Comparison of ENCODE assay signal across 8 mouse cellular contexts in the genomic region with DNA sequence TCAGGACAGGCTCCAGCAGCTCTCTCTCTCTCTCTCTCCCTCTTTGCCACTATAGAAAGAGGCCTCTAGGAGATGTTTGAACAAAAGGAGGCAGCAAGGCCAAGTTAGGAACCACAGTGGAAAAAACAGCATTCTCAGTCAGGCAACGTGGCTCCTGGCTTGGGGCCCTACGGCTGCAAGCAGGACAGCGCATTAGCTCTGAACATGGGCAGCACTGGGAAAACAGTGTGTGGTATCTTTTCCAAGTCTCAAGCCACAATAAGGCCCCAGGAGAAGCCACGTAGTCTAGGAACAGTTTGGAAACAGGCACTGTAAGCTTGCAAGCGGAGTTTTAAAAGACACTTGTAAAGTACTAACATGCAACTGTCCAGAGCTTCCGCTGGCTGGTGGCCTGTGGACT. TPM values are rescaled to one million over a fixed set of nuclear protein-coding genes. Genes with fewer than 3 reads are reported as not detected.
DNase-seq lines count a peak whose midpoint lies in the region; ATAC-seq and TF ChIP-seq lines count a peak whose summit lies in the region.

No protein-coding gene starts in this region.

- no peaks in the 10 kb centered on the region for H3K9me3 ChIP-seq in forebrain, embryonic 12.5 days
- no peaks in the 10 kb centered on the region for H3K9me3 ChIP-seq in hindbrain, embryonic 12.5 days (replicated peaks)
- no peaks in the 10 kb centered on the region for H3K9me3 ChIP-seq in midbrain, postnatal 0 days (ENCODE audit: low read length)

- peak overlapping the region; percentile 82 for H3K4me2 ChIP-seq in forebrain, embryonic 12.5 days
- peak overlapping the region; percentile 82 for H3K4me2 ChIP-seq in hindbrain, embryonic 12.5 days (replicated peaks)
- H3K4me2 ChIP-seq in midbrain, postnatal 0 days (ENCODE audit: low read depth, low read length, poor library complexity, severe bottlenecking) = peak overlapping the region; percentile 92

- no peaks in the 10 kb centered on the region for H3K27me3 ChIP-seq in forebrain, embryonic 12.5 days
- no peaks in the 10 kb centered on the region for H3K27me3 ChIP-seq in hindbrain, embryonic 12.5 days
- H3K27me3 ChIP-seq in midbrain, postnatal 0 days (ENCODE audit: insufficient read depth, low read length) = no peaks in the 10 kb centered on the region

- 74% methylated on average over 6 of the region's 6 CpGs for WGBS in forebrain, embryonic 12.5 days
- 75% methylated on average over 6 of the region's 6 CpGs for WGBS in hindbrain, embryonic 12.5 days
- 60% methylated on average over 6 of the region's 6 CpGs for WGBS in midbrain, postnatal 0 days

- H3K9ac ChIP-seq in forebrain, embryonic 12.5 days = peak overlapping the region; percentile 97
- no peak overlapping the region; the same call in 1 of the 2 replicates for H3K9ac ChIP-seq in hindbrain, embryonic 12.5 days
- H3K9ac ChIP-seq in midbrain, postnatal 0 days (replicated peaks; ENCODE audit: low read length, poor library complexity, severe bottlenecking) = no peak overlapping the region

- no peak for TF ChIP-seq CTCF in left cerebral cortex, adult 2 months (IDR thresholded peaks at IDR 0.05)
- no peak for TF ChIP-seq CTCF in midbrain, postnatal 0 days (IDR thresholded peaks at IDR 0.05)

- peaks cover 45% of the 10 kb centered on the region for H3K4me1 ChIP-seq in forebrain, embryonic 12.5 days
- H3K4me1 ChIP-seq in hindbrain, embryonic 12.5 days = peaks cover 53% of the 10 kb centered on the region
- H3K4me1 ChIP-seq in midbrain, postnatal 0 days (ENCODE audit: insufficient read depth, low read length) = peaks cover 15% of the 10 kb centered on the region

- peak overlapping the region; percentile 90 for H3K4me3 ChIP-seq in left cerebral cortex, adult 2 months
- peak overlapping the region; percentile 93 for H3K4me3 ChIP-seq in forebrain, embryonic 12.5 days (replicated peaks)
- 0 out of 2 replicates have a peak overlapping the region, but pooled peaks have one; percentile 6 for H3K4me3 ChIP-seq in hindbrain, embryonic 12.5 days
- peak overlapping the region; percentile 93 for H3K4me3 ChIP-seq in midbrain, postnatal 0 days (ENCODE audit: low read depth, low read length)

- intact Hi-C loops in left cerebral cortex, adult 2 months (cut with DNase I) = loop anchor here (5.0 kb wide), 1 partner anchor 86 kb away; no protein-coding TSS in a partner anchor

- DNase-seq in left cerebral cortex, adult 2 months (ENCODE audit: extremely low spot score in 1 of 2, low spot score in 2 of 2) = no peak
- DNase-seq in left cerebral cortex, adult 9 months (ENCODE audit: low spot score in 2 of 2) = no peak
- DNase-seq in midbrain, postnatal 0 days (ENCODE audit: low spot score) = no peak
- DNase-seq in spleen, adult 18-20 months = no peak
- DNase-seq in spleen, postnatal 36 days (ENCODE audit: low spot score in 2 of 2) = no peak
- DNase-seq in right cerebral cortex, postnatal 14 days = no peak

- no peak for ATAC-seq in forebrain, embryonic 12.5 days (ENCODE audit: low FRiP score)
- no peak for ATAC-seq in hindbrain, embryonic 12.5 days (ENCODE audit: low FRiP score)
- no peak for ATAC-seq in midbrain, postnatal 0 days (ENCODE audit: low FRiP score)

- H3K27ac ChIP-seq in left cerebral cortex, adult 2 months = peak overlapping the region; percentile 94; the same call in 1 of the 2 replicates
- peak overlapping the region; percentile 4; the same call in 1 of the 2 replicates for H3K27ac ChIP-seq in forebrain, embryonic 12.5 days
- no peak overlapping the region for H3K27ac ChIP-seq in hindbrain, embryonic 12.5 days
- no peak overlapping the region for H3K27ac ChIP-seq in midbrain, postnatal 0 days (ENCODE audit: low read depth, low read length)

- 0 out of 2 replicates have a peak, but pooled peaks cover 14% of the 10 kb centered on the region for H3K36me3 ChIP-seq in forebrain, embryonic 12.5 days (replicated peaks)
- H3K36me3 ChIP-seq in hindbrain, embryonic 12.5 days = 0 out of 2 replicates have a peak, but pooled peaks cover 7% of the 10 kb centered on the region
- H3K36me3 ChIP-seq in midbrain, postnatal 0 days (ENCODE audit: insufficient read depth, low read length) = 0 out of 2 replicates have a peak, but pooled peaks cover 4% of the 10 kb centered on the region

RNA-seq across cellular contexts. Expression of a gene that starts 2.3 kb away (rescaled TPM):
- 10 to 100 TPM; 26.8 to 34.2 TPM for total RNA-seq in left cerebral cortex, adult 2 months (2021)
- 50.7 and 52.1 TPM in 2 replicates for polyA plus RNA-seq in forebrain, embryonic 12.5 days (2016; fragmentation: Nextera tagmentation; extraction: Ambion mirVana)
- 40.0 and 43.2 TPM in 2 replicates for polyA plus RNA-seq in hindbrain, embryonic 12.5 days (2016; fragmentation: Nextera tagmentation; extraction: Ambion mirVana)
- total RNA-seq in midbrain, postnatal 0 days (2014; rRNA removed) = 32.0 TPM in 2 replicates
- 20.3 and 22.0 TPM in 2 replicates for polyA plus RNA-seq in midbrain, postnatal 0 days (2015; fragmentation: Nextera tagmentation; extraction: Ambion mirVana)

RNA-seq across cellular contexts. Expression of a gene that starts 43.5 kb away (rescaled TPM):
- 1 to 10 TPM in 1 of 2 experiments, under 1 TPM in 1; 0.66 to 1.3 TPM for total RNA-seq in left cerebral cortex, adult 2 months (2021)
- 0.36 and 0.79 TPM in 2 replicates for polyA plus RNA-seq in forebrain, embryonic 12.5 days (2016; fragmentation: Nextera tagmentation; extraction: Ambion mirVana)
- 0.60 and 0.70 TPM in 2 replicates for polyA plus RNA-seq in hindbrain, embryonic 12.5 days (2016; fragmentation: Nextera tagmentation; extraction: Ambion mirVana)
- total RNA-seq in midbrain, postnatal 0 days (2014; rRNA removed) = 1.1 and 1.3 TPM in 2 replicates
- polyA plus RNA-seq in midbrain, postnatal 0 days (2015; fragmentation: Nextera tagmentation; extraction: Ambion mirVana) = 0.95 and 0.98 TPM in 2 replicates

RNA-seq across cellular contexts. Expression of a gene that starts 56.2 kb away (rescaled TPM):
- 10 to 100 TPM; 19.5 to 21.9 TPM for total RNA-seq in left cerebral cortex, adult 2 months (2021)
- 6.1 and 7.2 TPM in 2 replicates for polyA plus RNA-seq in forebrain, embryonic 12.5 days (2016; fragmentation: Nextera tagmentation; extraction: Ambion mirVana)
- polyA plus RNA-seq in hindbrain, embryonic 12.5 days (2016; fragmentation: Nextera tagmentation; extraction: Ambion mirVana) = 7.6 and 8.8 TPM in 2 replicates
- total RNA-seq in midbrain, postnatal 0 days (2014; rRNA removed) = 25.2 and 29.5 TPM in 2 replicates
- polyA plus RNA-seq in midbrain, postnatal 0 days (2015; fragmentation: Nextera tagmentation; extraction: Ambion mirVana) = 21.2 and 21.8 TPM in 2 replicates

Comparison
In these comparisons a context has a peak if more than half of its experiments do, and no peak if none do; other contexts are left out.
1. H3K27ac ChIP-seq: peak in left cerebral cortex, adult 2 months (single experiment) and forebrain, embryonic 12.5 days (single experiment); none in hindbrain, embryonic 12.5 days (single experiment) and midbrain, postnatal 0 days (single experiment).
2. H3K4me3 ChIP-seq: peak in every context shown above with its lines; median percentile 93 in forebrain, embryonic 12.5 days; 93 in midbrain, postnatal 0 days; 90 in left cerebral cortex, adult 2 months; 6 in hindbrain, embryonic 12.5 days.
3. Peak in every context shown above with its lines, with median percentiles within 50 percentile points of each other: H3K4me2 ChIP-seq.